Mouse (Mus musculus): ENCODE data around the gene Magi2. TPM values are rescaled to one million over a fixed set of nuclear protein-coding genes. Genes with fewer than 3 reads are reported as not detected.

The Magi2 gene
- polyA plus RNA-seq, 1 experiment from 2014 or later, result 2.7 TPM

DNA sequence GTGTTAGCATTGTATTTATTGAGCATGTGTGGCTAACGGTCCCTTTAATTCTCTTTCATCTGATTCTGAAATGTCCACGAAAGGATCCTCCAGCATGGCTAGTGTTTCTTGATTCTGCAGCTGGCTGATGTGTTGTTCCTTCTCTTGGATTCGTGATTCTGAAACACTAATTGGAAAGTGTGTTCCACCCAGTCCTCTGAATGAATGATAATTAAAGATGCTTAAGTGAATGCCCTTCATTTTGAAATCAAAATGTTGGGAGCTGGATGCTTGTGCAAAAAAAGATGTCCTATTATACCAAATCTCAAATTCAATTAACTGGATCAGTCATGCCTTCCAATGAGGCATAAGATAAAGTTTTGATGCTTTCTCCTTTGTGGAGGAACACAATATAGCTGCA is 1132.2 kb downstream of the Magi2 start:
- no peak overlapping the region for H3K4me3 ChIP-seq
- H3K9ac ChIP-seq, result no peak overlapping the region
- ATAC-seq (ENCODE audit: borderline replicate concordance, extremely low read depth, low FRiP score, low TSS enrichment), result no peak
- no peak overlapping the region for H3K4me2 ChIP-seq
- 70% methylated on average over 3 of the region's 3 CpGs for WGBS
- no peaks in the 10 kb centered on the region for H3K4me1 ChIP-seq
- no peaks in the 10 kb centered on the region for H3K9me3 ChIP-seq
- no peaks in the 10 kb centered on the region for H3K36me3 ChIP-seq
- no peaks in the 10 kb centered on the region for H3K27me3 ChIP-seq
- H3K27ac ChIP-seq, result no peak overlapping the region

DNA sequence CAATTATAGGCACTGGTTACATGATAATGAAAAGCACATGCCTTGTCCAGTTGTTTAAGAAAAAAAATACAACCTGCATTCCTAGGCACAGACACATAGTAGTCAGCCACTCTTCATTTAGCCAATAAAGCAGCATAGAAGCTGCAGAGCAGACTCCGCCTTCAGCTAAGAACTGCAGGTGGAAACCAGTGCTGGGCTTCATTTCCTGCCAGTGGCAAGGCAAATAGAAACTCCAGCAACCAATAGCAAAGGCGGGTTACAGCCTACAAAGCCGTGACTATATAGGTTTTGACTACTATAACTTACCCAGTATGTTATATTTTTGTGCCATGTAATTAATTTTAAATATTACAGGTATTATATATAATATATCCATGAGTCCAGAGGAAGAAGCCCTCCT is 1135.3 kb downstream of the Magi2 start:
- WGBS, result 78% methylated on average over 3 of the region's 3 CpGs
- Histone ChIP-seq H3K27ac (no peak overlapping the region), H3K36me3 (no peaks in the 10 kb centered on the region), H3K4me1 (no peaks in the 10 kb centered on the region), H3K27me3 (no peaks in the 10 kb centered on the region), H3K9ac (no peak overlapping the region), H3K4me3 (no peak overlapping the region), H3K4me2 (no peak overlapping the region), H3K9me3 (no peaks in the 10 kb centered on the region)
- ATAC-seq (ENCODE audit: borderline replicate concordance, extremely low read depth, low FRiP score, low TSS enrichment), result no peak

DNA sequence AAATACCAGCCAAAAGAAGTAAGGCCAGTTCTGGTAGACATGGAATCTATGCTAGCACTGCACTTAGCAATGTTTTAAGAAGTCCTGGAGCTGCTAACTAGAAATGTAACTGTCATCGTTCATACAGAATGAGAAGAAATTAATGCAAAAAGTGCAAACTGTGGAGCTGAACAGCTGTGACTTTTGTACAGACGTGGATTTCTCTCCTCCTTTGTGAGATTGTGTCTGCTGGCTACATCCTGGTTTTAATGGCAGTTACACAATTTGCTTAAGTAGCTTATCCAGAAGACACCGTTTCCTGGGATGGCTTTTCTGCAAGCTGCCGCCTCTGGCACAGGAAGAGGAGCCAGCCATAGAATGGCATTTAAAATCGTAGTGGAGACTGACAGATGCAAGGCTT is 1136.4 kb downstream of the Magi2 start:
- H3K36me3 ChIP-seq, result no peaks in the 10 kb centered on the region
- H3K9ac ChIP-seq, result no peak overlapping the region
- H3K9me3 ChIP-seq, result no peaks in the 10 kb centered on the region
- no peak overlapping the region for H3K4me3 ChIP-seq
- H3K4me2 ChIP-seq, result no peak overlapping the region
- no peak overlapping the region for H3K27ac ChIP-seq
- no peaks in the 10 kb centered on the region for H3K4me1 ChIP-seq
- 46% methylated on average over 5 of the region's 5 CpGs for WGBS
- ATAC-seq (ENCODE audit: borderline replicate concordance, extremely low read depth, low FRiP score, low TSS enrichment), result no peak
- no peaks in the 10 kb centered on the region for H3K27me3 ChIP-seq

DNA sequence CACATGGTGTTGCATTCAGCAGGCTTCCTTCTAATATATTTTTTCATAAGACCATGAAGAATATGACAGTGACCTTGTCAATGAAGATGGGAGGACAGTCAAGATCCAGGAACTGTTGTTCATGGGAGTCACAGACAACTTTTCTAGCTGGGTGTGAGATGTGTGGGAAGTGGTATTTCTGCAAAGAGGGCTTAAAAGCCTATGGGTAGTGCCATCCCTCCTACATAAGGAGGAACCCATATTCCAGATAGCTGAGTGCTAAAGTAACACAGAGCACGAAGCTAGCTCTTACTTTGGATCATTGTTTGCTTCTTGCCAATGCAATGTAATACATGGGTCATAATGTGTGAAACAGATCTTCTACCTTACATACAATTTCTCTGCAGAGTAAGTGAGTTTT is 1146.8 kb downstream of the Magi2 start:
- WGBS, result 72% methylated on average over 1 of the region's 1 CpGs
- no peaks in the 10 kb centered on the region for H3K27me3 ChIP-seq
- no peaks in the 10 kb centered on the region for H3K4me1 ChIP-seq
- H3K9ac ChIP-seq, result no peak overlapping the region
- H3K4me3 ChIP-seq, result no peak overlapping the region
- no peak for ATAC-seq (ENCODE audit: borderline replicate concordance, extremely low read depth, low FRiP score, low TSS enrichment)
- H3K9me3 ChIP-seq, result no peaks in the 10 kb centered on the region
- no peaks in the 10 kb centered on the region for H3K36me3 ChIP-seq
- no peak overlapping the region for H3K4me2 ChIP-seq
- H3K27ac ChIP-seq, result no peak overlapping the region

DNA sequence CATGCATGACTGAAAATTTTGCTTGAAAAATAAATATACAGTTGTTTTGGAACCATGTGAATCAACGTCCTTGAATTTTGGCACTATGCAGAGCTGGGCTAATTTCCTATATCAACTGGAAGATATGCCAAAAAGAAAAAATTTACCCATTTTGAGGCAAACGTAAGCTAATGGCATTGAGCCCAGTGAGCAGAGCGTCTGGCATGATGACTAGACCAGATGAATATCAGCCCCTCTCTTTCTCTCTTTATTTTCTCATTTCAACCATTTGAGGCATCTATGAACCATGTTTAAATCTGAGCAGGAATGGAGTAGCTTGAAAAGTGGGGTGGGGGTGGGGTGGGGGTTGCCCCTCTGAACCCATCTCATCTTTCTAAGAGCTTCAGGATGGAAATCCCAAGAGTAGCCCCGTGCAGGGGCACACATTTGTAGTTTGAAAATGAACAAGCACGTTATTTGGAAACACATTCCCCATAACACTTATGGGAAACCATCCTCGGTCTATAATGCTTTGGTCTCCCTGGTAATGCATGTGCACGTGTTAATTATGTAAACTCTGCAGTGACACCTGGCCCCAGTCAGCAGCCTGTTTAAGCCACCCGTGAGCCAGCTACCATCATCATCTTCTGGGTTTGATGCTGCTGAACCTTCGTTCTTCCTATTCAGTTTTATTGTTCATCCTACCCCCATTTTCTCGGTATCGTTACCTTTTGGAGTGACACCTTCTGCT is 1151.4 kb downstream of the Magi2 start:
- no peaks in the 10 kb centered on the region for H3K27me3 ChIP-seq
- H3K9ac ChIP-seq, result no peak overlapping the region
- no peak for ATAC-seq (ENCODE audit: borderline replicate concordance, extremely low read depth, low FRiP score, low TSS enrichment)
- no peak overlapping the region for H3K27ac ChIP-seq
- no peaks in the 10 kb centered on the region for H3K36me3 ChIP-seq
- no peaks in the 10 kb centered on the region for H3K9me3 ChIP-seq
- 71% methylated on average over 11 of the region's 11 CpGs for WGBS
- no peak overlapping the region for H3K4me2 ChIP-seq
- H3K4me3 ChIP-seq, result no peak overlapping the region
- no peaks in the 10 kb centered on the region for H3K4me1 ChIP-seq

DNA sequence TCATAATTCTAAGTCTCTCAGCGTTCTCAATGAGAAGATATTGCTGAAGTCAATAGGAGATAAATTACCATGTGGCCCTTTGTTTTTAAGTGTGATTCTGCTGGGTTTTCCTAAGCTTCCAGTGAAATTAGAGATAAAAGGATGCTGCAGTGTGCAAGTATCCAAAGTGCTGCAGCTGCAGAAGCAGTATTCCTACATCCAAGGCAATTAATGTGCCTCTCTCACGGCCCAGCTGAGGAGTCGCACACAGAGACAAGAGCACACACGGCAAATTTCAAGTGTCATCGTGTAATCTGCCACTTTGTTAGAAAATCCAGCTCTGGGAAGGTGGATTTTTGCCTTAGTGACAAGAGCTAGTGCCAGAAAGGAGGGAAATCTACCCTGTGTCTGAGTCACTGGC is 1177.7 kb downstream of the Magi2 start:
- no peak for ATAC-seq (ENCODE audit: borderline replicate concordance, extremely low read depth, low FRiP score, low TSS enrichment)
- H3K4me2 ChIP-seq, result no peak overlapping the region
- H3K36me3 ChIP-seq, result no peaks in the 10 kb centered on the region
- H3K4me3 ChIP-seq, result no peak overlapping the region
- no peaks in the 10 kb centered on the region for H3K9me3 ChIP-seq
- H3K27ac ChIP-seq, result no peak overlapping the region
- H3K27me3 ChIP-seq, result no peaks in the 10 kb centered on the region
- no peaks in the 10 kb centered on the region for H3K4me1 ChIP-seq
- 66% methylated on average over 5 of the region's 5 CpGs for WGBS
- H3K9ac ChIP-seq, result no peak overlapping the region

DNA sequence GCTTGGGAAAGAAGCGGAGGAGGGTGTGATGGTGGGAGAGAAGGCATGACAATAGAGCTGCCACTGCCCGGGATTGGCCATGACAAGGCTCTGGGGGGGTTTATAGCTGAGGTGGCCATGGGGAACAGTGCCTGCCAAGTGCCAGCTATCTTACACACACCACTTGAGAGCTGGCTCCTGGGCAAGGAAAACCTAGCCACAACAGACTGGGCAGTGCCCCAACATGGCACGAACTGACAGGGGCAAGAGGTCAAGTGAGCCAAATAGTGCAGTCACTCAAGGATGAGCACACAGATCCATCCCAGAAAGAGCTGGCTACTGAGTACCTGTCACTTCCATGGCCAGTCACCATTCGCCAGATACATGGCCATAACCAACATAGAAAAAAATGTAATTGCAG is 1179.8 kb downstream of the Magi2 start:
- 84% methylated on average over 4 of the region's 4 CpGs for WGBS

DNA sequence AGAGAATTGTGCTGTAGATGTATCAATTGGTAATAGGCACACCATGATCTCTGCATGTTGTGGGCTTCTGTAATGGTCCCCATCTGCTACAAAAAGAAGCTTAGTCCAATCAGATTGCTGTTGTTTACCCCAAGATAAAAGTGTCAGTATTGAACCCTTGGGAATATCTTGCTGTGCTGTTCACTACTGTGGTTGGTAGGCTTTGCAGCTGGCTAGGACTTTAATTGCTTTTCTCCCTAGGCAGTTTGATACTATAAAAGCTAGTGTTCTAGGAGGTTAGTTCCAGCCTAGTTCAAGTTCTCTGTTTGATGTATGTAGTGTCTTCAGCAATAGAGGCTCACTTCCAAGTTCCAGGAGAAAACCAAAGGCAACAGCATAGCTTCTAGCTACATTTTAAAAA is 1188.5 kb downstream of the Magi2 start:
- Histone ChIP-seq H3K36me3 (no peaks in the 10 kb centered on the region), H3K27me3 (no peaks in the 10 kb centered on the region), H3K9me3 (no peaks in the 10 kb centered on the region), H3K4me1 (no peaks in the 10 kb centered on the region), H3K9ac (no peak overlapping the region), H3K4me3 (no peak overlapping the region), H3K27ac (no peak overlapping the region), H3K4me2 (no peak overlapping the region)
- no peak for ATAC-seq (ENCODE audit: borderline replicate concordance, extremely low read depth, low FRiP score, low TSS enrichment)

More for the DNA sequence above, 1179.8 kb downstream of the Magi2 start:
- no peaks in the 10 kb centered on the region for H3K36me3 ChIP-seq
- no peak; the same call in 1 of the 2 replicates for ATAC-seq (ENCODE audit: borderline replicate concordance, extremely low read depth, low FRiP score, low TSS enrichment)
- H3K4me2 ChIP-seq, result no peak overlapping the region
- H3K9me3 ChIP-seq, result no peaks in the 10 kb centered on the region
- H3K4me1 ChIP-seq, result no peaks in the 10 kb centered on the region
- H3K4me3 ChIP-seq, result no peak overlapping the region
- no peak overlapping the region for H3K9ac ChIP-seq
- no peaks in the 10 kb centered on the region for H3K27me3 ChIP-seq
- no peak overlapping the region for H3K27ac ChIP-seq

DNA sequence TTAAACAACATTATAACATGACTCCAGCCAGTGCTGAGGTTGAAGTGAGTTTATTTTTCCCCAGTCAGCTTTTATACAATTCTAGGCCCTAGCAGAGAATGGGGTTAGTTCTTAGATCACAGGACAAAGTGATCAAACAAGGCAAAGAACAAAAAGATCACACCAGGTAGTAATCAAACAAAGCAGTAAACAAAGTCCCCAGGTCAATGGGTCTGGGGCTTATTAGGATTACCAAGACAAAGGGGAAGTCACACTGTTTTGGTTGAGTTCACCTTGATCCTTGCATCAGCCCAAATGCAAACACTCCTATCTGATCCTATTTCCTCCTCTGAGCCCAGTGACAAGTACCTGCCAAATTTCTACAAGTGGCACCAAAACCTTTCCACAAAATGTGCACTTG is 1190.5 kb downstream of the Magi2 start:
- Histone ChIP-seq H3K4me3 (no peak overlapping the region), H3K4me1 (no peaks in the 10 kb centered on the region), H3K9me3 (no peaks in the 10 kb centered on the region), H3K9ac (no peak overlapping the region), H3K27ac (no peak overlapping the region), H3K36me3 (no peaks in the 10 kb centered on the region), H3K27me3 (no peaks in the 10 kb centered on the region), H3K4me2 (no peak overlapping the region)
- no peak for ATAC-seq (ENCODE audit: borderline replicate concordance, extremely low read depth, low FRiP score, low TSS enrichment)

DNA sequence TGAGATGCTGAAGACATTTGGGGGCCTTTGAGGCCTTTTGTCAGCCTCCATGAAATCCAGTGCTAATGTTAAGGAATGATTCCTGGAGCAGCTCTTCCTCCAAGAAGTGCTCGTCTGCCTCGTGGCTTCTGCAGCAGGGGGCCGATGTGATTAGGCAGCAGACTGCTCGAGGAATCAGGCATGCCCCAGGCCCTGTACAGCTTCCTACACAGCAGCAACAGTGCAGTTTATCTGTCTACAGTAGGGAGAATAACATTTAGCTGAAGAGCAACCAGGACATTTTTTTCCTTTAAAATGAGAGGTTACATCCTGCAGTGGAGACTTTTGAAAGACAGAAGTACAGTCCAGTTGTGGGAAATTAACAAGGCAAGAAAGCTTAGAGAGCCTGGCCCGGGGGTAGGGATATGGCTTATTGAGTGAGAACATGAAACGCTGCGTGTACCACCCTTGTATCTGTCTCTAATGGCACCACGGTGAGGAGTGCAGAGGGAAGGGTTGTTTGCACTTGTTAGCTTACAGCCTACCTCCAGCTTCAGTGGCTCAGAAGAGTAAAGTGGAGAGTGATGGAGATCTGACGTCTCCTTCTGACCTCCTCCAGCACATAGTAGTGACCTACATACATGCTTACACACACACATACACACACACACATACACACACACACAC is 1205.4 kb downstream of the Magi2 start:
- Histone ChIP-seq H3K27ac (no peak overlapping the region), H3K4me2 (no peak overlapping the region), H3K9me3 (no peaks in the 10 kb centered on the region), H3K9ac (no peak overlapping the region), H3K4me3 (no peak overlapping the region), H3K4me1 (no peaks in the 10 kb centered on the region), H3K36me3 (no peaks in the 10 kb centered on the region), H3K27me3 (no peaks in the 10 kb centered on the region)
- no peak for ATAC-seq (ENCODE audit: borderline replicate concordance, extremely low read depth, low FRiP score, low TSS enrichment)
- 58% methylated on average over 9 of the region's 9 CpGs for WGBS

DNA sequence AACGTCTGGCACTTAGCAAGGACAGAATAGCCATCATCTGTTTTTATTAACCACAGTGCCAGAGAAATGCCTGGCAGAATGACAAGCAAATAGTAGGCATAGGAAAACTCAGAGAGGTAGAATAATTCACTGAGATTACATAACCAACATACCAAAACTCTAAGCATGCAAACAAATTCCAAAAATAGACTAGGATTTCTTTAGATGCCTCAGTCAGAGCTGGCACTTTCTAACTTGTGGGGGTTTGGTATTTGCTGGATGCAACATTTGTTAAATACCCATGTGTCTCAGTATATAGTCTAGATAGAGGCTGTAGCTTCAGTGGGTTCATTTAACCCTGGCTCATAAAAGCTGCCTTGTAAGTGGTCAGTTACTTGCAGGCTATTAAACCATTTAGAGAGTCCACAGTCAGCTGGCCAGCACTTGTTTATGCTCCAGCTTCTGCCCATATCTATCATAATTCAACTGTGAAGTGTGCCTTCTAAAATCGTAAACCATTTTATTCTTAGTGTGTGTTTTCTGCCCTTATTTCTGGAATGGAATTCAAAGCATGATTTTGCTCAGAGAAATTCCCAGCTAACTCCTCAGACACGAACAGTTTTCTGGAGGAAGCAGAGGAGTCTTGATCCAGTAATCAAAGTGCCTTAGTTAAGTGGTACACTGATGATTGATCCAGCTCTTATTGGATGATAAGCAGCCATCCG is 1219.8 kb downstream of the Magi2 start:
- no peaks in the 10 kb centered on the region for H3K27me3 ChIP-seq
- no peak for ATAC-seq (ENCODE audit: borderline replicate concordance, extremely low read depth, low FRiP score, low TSS enrichment)
- H3K4me3 ChIP-seq, result no peak overlapping the region
- no peak overlapping the region for H3K9ac ChIP-seq
- no peaks in the 10 kb centered on the region for H3K9me3 ChIP-seq
- no peaks in the 10 kb centered on the region for H3K36me3 ChIP-seq
- no peak overlapping the region for H3K27ac ChIP-seq
- no peak overlapping the region for H3K4me2 ChIP-seq
- 0 out of 2 replicates have a peak, but pooled peaks cover 3% of the 10 kb centered on the region for H3K4me1 ChIP-seq
- WGBS, result 42% methylated on average over 4 of the region's 4 CpGs

DNA sequence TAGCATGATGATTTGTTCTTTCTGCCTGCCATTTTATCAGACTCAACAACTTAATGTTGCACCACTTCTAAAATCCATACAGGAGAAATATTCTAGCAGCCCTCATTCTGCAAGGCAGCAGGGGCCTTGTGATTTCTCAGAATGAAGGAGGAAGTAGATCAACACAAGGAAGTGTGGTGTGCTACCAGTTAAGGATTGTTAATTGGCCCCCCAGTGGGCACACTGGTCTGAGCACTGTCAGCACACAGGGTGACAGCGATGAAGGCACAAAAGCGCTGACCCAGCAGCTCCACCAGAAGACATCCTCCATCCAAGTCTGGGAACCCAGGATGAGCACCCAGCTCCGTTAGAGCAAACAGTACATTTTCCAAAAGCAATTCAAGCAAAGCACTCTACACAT is 1229.3 kb downstream of the Magi2 start:
- Histone ChIP-seq H3K9me3 (no peaks in the 10 kb centered on the region), H3K27ac (no peak overlapping the region), H3K4me2 (no peak overlapping the region), H3K4me1 (no peaks in the 10 kb centered on the region), H3K27me3 (no peaks in the 10 kb centered on the region), H3K4me3 (no peak overlapping the region), H3K9ac (no peak overlapping the region), H3K36me3 (no peaks in the 10 kb centered on the region)
- no peak for ATAC-seq (ENCODE audit: borderline replicate concordance, extremely low read depth, low FRiP score, low TSS enrichment)
- WGBS, result 63% methylated on average over 3 of the region's 3 CpGs
